Mouse (Mus musculus) urinary bladder, postnatal 4 days (tissue): ENCODE measurements at regions not wholly inside any gene's neighbourhood (a gene's known extent, or its start where the extent isn't known, plus 50 kb on each side); places are given as distances from the start of the nearest gene placed in this dataset.

ENCODE experiments used
- DNase-seq, 2 experiments: peaks; one replicate each; pipeline ENCODE4 v3.0.0; 2021 to 2022; ENCODE audit warnings: low spot score in 2 of 2

GRCm38 (mm10) chr14:71432364-71432763 lies 832.7 kb upstream of the Fam160b2 start:
- DNase-seq: no peak
